33 mouse cellular contexts compared by ENCODE assay signal in the genomic region with DNA sequence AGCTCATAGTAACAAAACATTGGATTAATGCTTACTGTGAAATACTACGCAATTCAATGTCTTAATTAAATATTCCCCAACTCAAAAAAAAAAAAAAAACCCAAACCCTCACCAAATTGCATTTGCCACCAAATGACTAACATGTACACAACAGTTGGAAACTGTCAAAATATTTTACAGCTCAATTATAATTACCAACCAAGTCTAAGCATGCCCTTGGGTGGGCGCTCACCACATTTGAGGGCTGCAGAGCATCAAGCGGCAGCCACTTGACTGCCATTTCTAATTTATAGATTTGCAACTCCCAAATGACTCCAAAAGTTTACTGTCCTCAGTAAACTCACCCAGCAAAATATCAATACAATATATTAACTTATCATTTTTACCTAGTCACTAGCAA.
"Had no signal": no experiment of that assay in that cellular context is flagged by ENCODE, and none has a peak within 500 bp of the region (broad histone marks: within the 10 kb centered on the region; RNA-seq: fewer than 3 reads in every experiment).

No protein-coding gene starts in this region.

- H3K4me3 ChIP-seq: heart, embryonic 13.5 days; heart, embryonic 15.5 days; hindbrain, embryonic 10.5 days; hindbrain, embryonic 12.5 days; hindbrain, embryonic 13.5 days; hindbrain, embryonic 15.5 days; intestine, embryonic 15.5 days; kidney, embryonic 15.5 days; layer of hippocampus, adult 2 months; left cerebral cortex, adult 2 months had no signal

- H3K4me1 ChIP-seq: heart, embryonic 13.5 days; heart, embryonic 15.5 days; hindbrain, embryonic 10.5 days; hindbrain, embryonic 12.5 days; hindbrain, embryonic 13.5 days; hindbrain, embryonic 15.5 days; intestine, embryonic 15.5 days; kidney, embryonic 15.5 days had no signal

- H3K36me3 ChIP-seq: heart, embryonic 15.5 days; hindbrain, embryonic 10.5 days; hindbrain, embryonic 12.5 days; hindbrain, embryonic 13.5 days; hindbrain, embryonic 15.5 days; intestine, embryonic 15.5 days; kidney, embryonic 15.5 days had no signal

- H3K9me3 ChIP-seq: heart, embryonic 13.5 days; heart, embryonic 15.5 days; hindbrain, embryonic 10.5 days; hindbrain, embryonic 12.5 days; hindbrain, embryonic 13.5 days; hindbrain, embryonic 15.5 days; intestine, embryonic 15.5 days; kidney, embryonic 15.5 days had no signal

- ATAC-seq: hindbrain, embryonic 16.5 days; hindbrain, postnatal 0 days; inflammation-experienced regulatory T-cells, adult 6 months; intestine, embryonic 15.5 days; intestine, embryonic 16.5 days; intestine, postnatal 0 days had no signal

- H3K27ac ChIP-seq: heart, embryonic 13.5 days; heart, embryonic 15.5 days; hindbrain, embryonic 10.5 days; hindbrain, embryonic 12.5 days; hindbrain, embryonic 13.5 days; hindbrain, embryonic 14.5 days; hindbrain, embryonic 15.5 days; hindbrain, postnatal 0 days; intestine, embryonic 15.5 days; kidney, embryonic 15.5 days; kidney, postnatal 0 days; layer of hippocampus, adult 2 months; left cerebral cortex, adult 2 months had no signal

- DNase-seq: heart, postnatal 10 days; heart, postnatal 14 days; heart, postnatal 36 days; heart, postnatal 4 days; kidney, adult 11 months; kidney, adult 18-20 months; kidney, adult 2 months; kidney, adult 8-10 months; kidney, adult 9 months; kidney, postnatal 10 days; kidney, postnatal 14 days; kidney, postnatal 25 days; kidney, postnatal 36 days; kidney, postnatal 4 days; layer of hippocampus, adult 9-11 months; layer of hippocampus, postnatal 36 days had no signal

- H3K9ac ChIP-seq: heart, embryonic 13.5 days; heart, embryonic 15.5 days; hindbrain, embryonic 12.5 days; hindbrain, embryonic 13.5 days; hindbrain, embryonic 14.5 days; hindbrain, embryonic 15.5 days; intestine, embryonic 15.5 days; kidney, embryonic 15.5 days had no signal

- H3K4me2 ChIP-seq: heart, embryonic 13.5 days; heart, embryonic 15.5 days; hindbrain, embryonic 12.5 days; hindbrain, embryonic 13.5 days; hindbrain, embryonic 14.5 days; hindbrain, embryonic 15.5 days; intestine, embryonic 15.5 days; kidney, embryonic 15.5 days had no signal

- H3K27me3 ChIP-seq: heart, embryonic 13.5 days; heart, embryonic 15.5 days; hindbrain, embryonic 12.5 days; hindbrain, embryonic 13.5 days; hindbrain, embryonic 15.5 days; intestine, embryonic 15.5 days; kidney, embryonic 15.5 days had no signal
